Mouse (Mus musculus) heart, postnatal 0 days (tissue): ENCODE results near the gene Smarca2.

Source experiments
- CTCF ChIP-seq: IDR thresholded peaks from 2 replicates; pipeline ENCODE4 v1.5.1; 2016; ENCODE audit warnings: antibody characterized with exemption, control low read depth, low read depth
- EP300 ChIP-seq: IDR thresholded peaks from 2 replicates; pipeline ENCODE4 v1.6.1; 2016; ENCODE audit warnings: antibody characterized with exemption, low read depth

DNA sequence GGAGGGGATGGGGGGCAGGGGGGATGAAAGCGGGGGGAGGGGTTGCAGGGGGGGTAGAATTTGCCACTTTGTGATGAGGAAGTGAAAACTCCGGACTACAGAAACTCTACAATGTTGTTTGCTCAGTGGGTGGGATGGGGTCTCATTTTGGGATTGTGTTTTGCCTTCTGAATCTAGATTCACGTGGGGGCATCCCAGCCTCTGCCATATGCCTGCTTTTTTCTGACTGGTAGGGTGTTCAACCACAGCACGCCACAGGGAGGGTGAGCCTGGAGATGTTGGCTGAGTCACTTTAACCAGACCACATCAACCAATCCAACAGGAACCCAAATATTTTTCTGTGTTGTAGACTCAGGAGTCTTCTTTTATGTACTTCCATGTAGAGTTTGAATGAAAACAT is 77.3 kb downstream of the Smarca2 start:
- TF ChIP-seq CTCF (no peak), EP300 (no peak)
